ENCODE assay signal across 19 mouse cellular contexts in the genomic region with DNA sequence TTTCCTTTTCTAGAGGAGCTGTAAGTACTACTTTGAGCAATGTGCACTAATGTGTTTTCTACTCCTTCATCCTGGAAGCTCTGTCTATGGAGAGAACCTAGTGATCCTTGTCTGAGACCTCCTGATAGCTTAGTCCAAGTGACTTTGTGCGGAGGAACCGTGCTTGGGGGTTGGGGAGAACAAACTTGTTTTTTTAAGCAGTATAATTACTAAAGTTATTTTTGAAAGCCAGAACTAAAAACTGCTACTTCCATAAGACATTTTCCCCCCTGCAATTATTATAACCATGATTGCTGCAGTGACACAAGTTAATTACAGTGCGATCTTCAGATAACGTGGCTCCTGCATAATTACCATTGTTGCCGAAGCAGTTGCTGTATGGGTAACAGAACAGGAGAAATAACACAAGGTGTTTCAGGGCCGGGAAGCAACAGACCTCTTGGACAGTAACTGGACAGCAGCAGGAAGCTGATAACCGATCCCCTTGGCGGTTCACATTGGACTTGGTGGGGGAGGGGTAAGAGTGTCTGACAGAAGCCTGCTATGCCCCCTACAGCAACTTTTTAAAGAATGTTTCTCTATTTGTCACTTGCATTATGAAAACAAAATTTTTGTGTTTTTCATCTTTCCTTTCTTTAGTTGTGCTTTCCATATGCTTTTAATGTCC. TPM values are rescaled to one million over a fixed set of nuclear protein-coding genes. Genes with fewer than 3 reads are reported as not detected.
DNase-seq lines count a peak whose midpoint lies in the region; ATAC-seq and TF ChIP-seq lines count a peak whose summit lies in the region.
"Had no signal": no experiment of that assay in that cellular context is flagged by ENCODE, and none has a peak within 500 bp of the region (broad histone marks: within the 10 kb centered on the region; RNA-seq: fewer than 3 reads in every experiment).

No protein-coding gene starts in this region.

- ATAC-seq in liver, embryonic 11.5 days (replicated peaks; ENCODE audit: low FRiP score): no peak; the same call in 1 of the 2 replicates
- ATAC-seq in liver, postnatal 0 days: no peak
- ATAC-seq in heart, embryonic 13.5 days (ENCODE audit: extremely low read depth, insufficient number of reproducible peaks, low FRiP score, low TSS enrichment): no peak
- ATAC-seq in hindbrain, embryonic 12.5 days (ENCODE audit: low FRiP score): no peak
- ATAC-seq: inflammation-experienced regulatory T-cells, adult 6 months; midbrain, embryonic 13.5 days had no signal

- H3K9ac ChIP-seq in liver, embryonic 11.5 days (ENCODE audit: low read depth, low read length): no peak overlapping the region
- H3K9ac ChIP-seq in liver, postnatal 0 days (replicated peaks): no peak overlapping the region
- no peak overlapping the region for H3K9ac ChIP-seq in heart, embryonic 13.5 days
- H3K9ac ChIP-seq in hindbrain, embryonic 12.5 days: no peak overlapping the region
- H3K9ac ChIP-seq: limb, embryonic 15.5 days; lung, embryonic 15.5 days; midbrain, embryonic 13.5 days had no signal

- H3K36me3 ChIP-seq in liver, embryonic 11.5 days (ENCODE audit: control insufficient read depth, insufficient read depth, low read length): no peaks in the 10 kb centered on the region
- H3K36me3 ChIP-seq in liver, postnatal 0 days (replicated peaks; ENCODE audit: insufficient read depth, low read length): no peaks in the 10 kb centered on the region
- H3K36me3 ChIP-seq in heart, embryonic 13.5 days: 0 out of 2 replicates have a peak, but pooled peaks cover 6% of the 10 kb centered on the region
- no peaks in the 10 kb centered on the region for H3K36me3 ChIP-seq in hindbrain, embryonic 12.5 days
- H3K36me3 ChIP-seq: lung, embryonic 15.5 days; midbrain, embryonic 13.5 days had no signal

- H3K27ac ChIP-seq in gastrocnemius, adult 2 months: 0 out of 2 replicates have a peak overlapping the region, but pooled peaks have one; percentile 32
- H3K27ac ChIP-seq in liver, embryonic 11.5 days (ENCODE audit: low read depth, low read length): no peak overlapping the region
- H3K27ac ChIP-seq in liver, postnatal 0 days (ENCODE audit: low read depth): no peak overlapping the region
- H3K27ac ChIP-seq in heart, embryonic 13.5 days (replicated peaks): no peak overlapping the region
- H3K27ac ChIP-seq in hindbrain, embryonic 12.5 days: no peak overlapping the region
- H3K27ac ChIP-seq: hindbrain, embryonic 10.5 days; lung, embryonic 15.5 days; midbrain, embryonic 13.5 days had no signal

- H3K4me3 ChIP-seq in gastrocnemius, adult 2 months: no peak overlapping the region
- no peak overlapping the region for H3K4me3 ChIP-seq in liver, embryonic 11.5 days (ENCODE audit: low read depth, low read length)
- no peak overlapping the region for H3K4me3 ChIP-seq in liver, postnatal 0 days (ENCODE audit: low read depth, low read length)
- no peak overlapping the region for H3K4me3 ChIP-seq in heart, embryonic 13.5 days
- H3K4me3 ChIP-seq in hindbrain, embryonic 12.5 days: no peak overlapping the region
- H3K4me3 ChIP-seq: hindbrain, embryonic 10.5 days; limb, embryonic 15.5 days; lung, embryonic 15.5 days; midbrain, embryonic 13.5 days; myocyte had no signal

- intact Hi-C loops in gastrocnemius, adult 2 months (cut with DNase I): loop anchor here (5.0 kb wide), 1 partner anchor 54 kb away; a partner anchor contains a TSS

- peak; percentile 54 for DNase-seq in gastrocnemius, adult 2 months
- DNase-seq in gastrocnemius, postnatal 10 days: no peak
- DNase-seq in liver, embryonic 11.5 days (ENCODE audit: low spot score): peak; percentile 30
- no peak for DNase-seq in liver, postnatal 0 days
- peak; percentile 43 for DNase-seq in retina, postnatal 1 day
- no peak for DNase-seq in right cerebral cortex, postnatal 10 days (ENCODE audit: low spot score in 2 of 2)
- DNase-seq: cerebellum, adult 9-10 months; gastrocnemius, postnatal 14 days; layer of hippocampus, postnatal 36 days; right cerebral cortex, adult 18-20 months; thymus, postnatal 36 days had no signal

- no peaks in the 10 kb centered on the region for H3K27me3 ChIP-seq in liver, embryonic 11.5 days (replicated peaks; ENCODE audit: control insufficient read depth, insufficient read depth, low read length)
- no peaks in the 10 kb centered on the region for H3K27me3 ChIP-seq in liver, postnatal 0 days (ENCODE audit: insufficient read depth, low read length)
- no peaks in the 10 kb centered on the region for H3K27me3 ChIP-seq in heart, embryonic 13.5 days (replicated peaks)
- H3K27me3 ChIP-seq in hindbrain, embryonic 12.5 days: no peaks in the 10 kb centered on the region
- H3K27me3 ChIP-seq: limb, embryonic 15.5 days; lung, embryonic 15.5 days; midbrain, embryonic 13.5 days had no signal

- no peak for TF ChIP-seq EP300 in liver, postnatal 0 days (IDR thresholded peaks at IDR 0.05; ENCODE audit: low read depth)

- 50% methylated on average over 8 of the region's 8 CpGs for WGBS in liver, embryonic 11.5 days
- WGBS in liver, postnatal 0 days (ENCODE audit: insufficient replicate concordance): 50% methylated on average over 8 of the region's 8 CpGs
- 39% methylated on average over 8 of the region's 8 CpGs for WGBS in heart, embryonic 13.5 days
- 62% methylated on average over 8 of the region's 8 CpGs for WGBS in hindbrain, embryonic 12.5 days

- H3K9me3 ChIP-seq in liver, embryonic 11.5 days (ENCODE audit: control insufficient read depth, low read length): no peaks in the 10 kb centered on the region
- H3K9me3 ChIP-seq in liver, postnatal 0 days (ENCODE audit: low read length): no peaks in the 10 kb centered on the region
- H3K9me3 ChIP-seq in heart, embryonic 13.5 days: no peaks in the 10 kb centered on the region
- H3K9me3 ChIP-seq in hindbrain, embryonic 12.5 days (replicated peaks): no peaks in the 10 kb centered on the region
- H3K9me3 ChIP-seq: hindbrain, embryonic 10.5 days; limb, embryonic 15.5 days; lung, embryonic 15.5 days; midbrain, embryonic 13.5 days had no signal

- peak; percentile 27; the same call in 1 of the 2 replicates for TF ChIP-seq CTCF in gastrocnemius, adult 2 months (IDR thresholded peaks at IDR 0.05)
- TF ChIP-seq CTCF in liver, postnatal 0 days (IDR thresholded peaks at IDR 0.05; ENCODE audit: low read depth): no peak

- H3K4me1 ChIP-seq in liver, embryonic 11.5 days (replicated peaks; ENCODE audit: control insufficient read depth, insufficient read depth, low read length): peaks cover 11% of the 10 kb centered on the region; the same call in 1 of the 2 replicates
- H3K4me1 ChIP-seq in liver, postnatal 0 days (ENCODE audit: insufficient read depth): no peaks in the 10 kb centered on the region
- peaks cover 44% of the 10 kb centered on the region for H3K4me1 ChIP-seq in heart, embryonic 13.5 days
- peaks cover 9% of the 10 kb centered on the region for H3K4me1 ChIP-seq in hindbrain, embryonic 12.5 days
- H3K4me1 ChIP-seq: lung, embryonic 15.5 days had no signal

- H3K4me2 ChIP-seq in liver, embryonic 11.5 days: no peak overlapping the region
- H3K4me2 ChIP-seq in liver, postnatal 0 days (ENCODE audit: low read depth, low read length): no peak overlapping the region
- peak overlapping the region; percentile 30 for H3K4me2 ChIP-seq in heart, embryonic 13.5 days
- H3K4me2 ChIP-seq in hindbrain, embryonic 12.5 days (replicated peaks): no peak overlapping the region
- H3K4me2 ChIP-seq: limb, embryonic 15.5 days; lung, embryonic 15.5 days; midbrain, embryonic 13.5 days had no signal

RNA-seq across cellular contexts. Expression of a gene that starts 46.7 kb away (rescaled TPM):
- 1 to 10 TPM; 2.5 to 3.2 TPM for total RNA-seq in gastrocnemius, adult 2 months (2021)
- 10 to 100 TPM; 10.5 to 13.2 TPM for total RNA-seq in gastrocnemius, postnatal 10 days (2021)
- polyA plus RNA-seq in liver, embryonic 11.5 days (2014; fragmentation: Nextera tagmentation; extraction: Ambion mirVana): 34.4 and 42.5 TPM in 2 replicates
- 14.5 and 14.6 TPM in 2 replicates for polyA plus RNA-seq in liver, postnatal 0 days (2015; fragmentation: Nextera tagmentation; extraction: Ambion mirVana)
- 25.2 and 27.2 TPM in 2 replicates for polyA plus RNA-seq in heart, embryonic 13.5 days (2015; fragmentation: Nextera tagmentation; extraction: Ambion mirVana)
- 47.5 and 51.8 TPM in 2 replicates for polyA plus RNA-seq in hindbrain, embryonic 12.5 days (2016; fragmentation: Nextera tagmentation; extraction: Ambion mirVana)

RNA-seq across cellular contexts. Expression of a gene that starts 53.4 kb away (rescaled TPM):
- total RNA-seq in gastrocnemius, adult 2 months (2021): 10 to 100 TPM; 28.9 to 30.4 TPM
- total RNA-seq in gastrocnemius, postnatal 10 days (2021): 10 to 100 TPM; 25.0 to 25.3 TPM
- polyA plus RNA-seq in liver, embryonic 11.5 days (2014; fragmentation: Nextera tagmentation; extraction: Ambion mirVana): 9.5 and 10.0 TPM in 2 replicates
- 3.9 and 4.2 TPM in 2 replicates for polyA plus RNA-seq in liver, postnatal 0 days (2015; fragmentation: Nextera tagmentation; extraction: Ambion mirVana)
- polyA plus RNA-seq in heart, embryonic 13.5 days (2015; fragmentation: Nextera tagmentation; extraction: Ambion mirVana): 9.9 and 10.8 TPM in 2 replicates
- polyA plus RNA-seq in hindbrain, embryonic 12.5 days (2016; fragmentation: Nextera tagmentation; extraction: Ambion mirVana): 17.4 and 18.3 TPM in 2 replicates

Comparison
In these comparisons a context has a peak if more than half of its experiments do, and no peak if none do; other contexts are left out.
1. DNase-seq: peak in gastrocnemius, adult 2 months (single experiment), liver, embryonic 11.5 days (single experiment) and retina, postnatal 1 day (single experiment); none in gastrocnemius, postnatal 10 days (single experiment), liver, postnatal 0 days (single experiment) and right cerebral cortex, postnatal 10 days (0 of 2).